Mouse (Mus musculus) erythroblast, embryonic 14.5 days (primary cell): Measurements from ENCODE around the gene Rsrc1.

Experiments
- GATA1 ChIP-seq: IDR thresholded peaks from 2 replicates; pipeline ENCODE4 v1.6.1; 2012; ENCODE audit warnings: low read length, inconsistent platforms, mixed read lengths
- TAL1 ChIP-seq: IDR thresholded peaks from 3 replicates; pipeline ENCODE4 v1.6.1; 2012; ENCODE audit warnings: low read length, inconsistent platforms, mixed read lengths

- no peak for TF ChIP-seq TAL1
- TF ChIP-seq GATA1, result no peak
These were observed 365.5 kb downstream of the Rsrc1 start for GRCm38 (mm10) chr3:67346674-67347073.
